ENCODE assay signal across 7 mouse cellular contexts in the genomic region with DNA sequence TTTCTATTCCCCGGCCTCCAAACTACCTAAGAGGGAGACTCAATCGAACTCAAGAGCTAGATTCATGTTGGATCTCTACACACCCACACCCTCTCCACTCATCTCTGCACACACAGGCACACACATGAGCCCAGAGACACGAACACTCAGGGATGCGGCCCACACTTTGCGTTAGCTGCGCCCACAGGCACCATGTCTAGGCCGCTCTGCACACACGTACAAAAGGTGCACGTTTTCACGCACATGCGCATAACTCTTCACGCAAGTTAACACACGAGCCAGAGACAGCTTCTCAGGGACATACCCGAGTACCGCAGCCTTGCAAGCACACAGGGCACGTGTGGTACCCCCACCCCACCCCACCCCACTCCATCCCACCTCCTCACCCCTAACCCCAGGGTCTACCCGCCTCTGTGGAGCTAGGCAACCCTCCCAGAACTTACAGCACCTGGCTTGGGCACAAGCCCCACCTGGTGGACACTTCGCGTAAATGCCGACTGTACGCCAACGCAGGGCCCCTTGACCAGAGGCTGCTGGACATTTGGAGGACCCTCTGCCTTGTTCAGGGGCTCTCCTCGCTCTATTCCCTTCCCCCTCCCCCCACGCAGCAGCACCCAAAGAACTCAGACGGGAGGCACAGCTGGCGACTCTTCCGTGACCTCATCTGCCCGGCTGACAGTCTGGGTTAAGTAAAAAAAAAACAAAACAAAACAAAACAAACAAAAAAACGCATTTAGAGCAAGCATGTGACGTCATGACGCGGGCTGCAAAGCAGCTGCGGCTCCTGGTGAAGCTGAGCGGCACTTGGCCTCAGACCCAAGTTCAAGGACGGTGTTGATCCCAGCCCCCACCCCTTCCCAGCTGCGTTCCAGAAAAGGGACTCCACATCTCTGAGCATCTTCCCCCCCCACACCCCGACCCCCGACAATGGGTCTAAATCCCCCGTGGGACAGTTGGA. TPM values are rescaled to one million over a fixed set of nuclear protein-coding genes. Genes with fewer than 3 reads are reported as not detected.
DNase-seq lines count a peak whose midpoint lies in the region; ATAC-seq and TF ChIP-seq lines count a peak whose summit lies in the region.

No protein-coding gene starts in this region.

- H3K9me3 ChIP-seq in E14TG2a.4 (ENCODE audit: low read length), result peaks cover 5% of the 10 kb centered on the region
- peaks cover 9% of the 10 kb centered on the region for H3K9me3 ChIP-seq in embryonic facial prominence, embryonic 10.5 days
- peaks cover 10% of the 10 kb centered on the region for H3K9me3 ChIP-seq in heart, embryonic 12.5 days (replicated peaks)
- no peaks in the 10 kb centered on the region for H3K9me3 ChIP-seq in kidney, postnatal 0 days (replicated peaks; ENCODE audit: low read length)

- peaks cover 68% of the 10 kb centered on the region for H3K4me1 ChIP-seq in E14TG2a.4 (replicated peaks; ENCODE audit: low read depth, low read length)
- peaks cover 44% of the 10 kb centered on the region for H3K4me1 ChIP-seq in embryonic facial prominence, embryonic 10.5 days
- peaks cover 49% of the 10 kb centered on the region for H3K4me1 ChIP-seq in heart, embryonic 12.5 days (replicated peaks)
- no peaks in the 10 kb centered on the region; the same call in 1 of the 2 replicates for H3K4me1 ChIP-seq in kidney, postnatal 0 days (replicated peaks; ENCODE audit: insufficient read depth, low read length)

- H3K4me2 ChIP-seq in heart, embryonic 12.5 days, result peak overlapping the region; percentile 59
- peak overlapping the region; percentile 68 for H3K4me2 ChIP-seq in kidney, postnatal 0 days (ENCODE audit: low read length)

- H3K27me3 ChIP-seq in E14TG2a.4 (ENCODE audit: insufficient read depth, low read length), result no peaks in the 10 kb centered on the region
- H3K27me3 ChIP-seq in embryonic facial prominence, embryonic 10.5 days (replicated peaks; ENCODE audit: low read depth, poor library complexity, severe bottlenecking), result peaks cover 16% of the 10 kb centered on the region
- peaks cover under 1% of the 10 kb centered on the region; the same call in 1 of the 2 replicates for H3K27me3 ChIP-seq in heart, embryonic 12.5 days (replicated peaks)
- H3K27me3 ChIP-seq in kidney, postnatal 0 days (ENCODE audit: insufficient read depth, low read length), result no peaks in the 10 kb centered on the region

- peak overlapping the region; percentile 43 for H3K4me3 ChIP-seq in E14TG2a.4 (replicated peaks; ENCODE audit: low read length)
- peak overlapping the region; percentile 44 for H3K4me3 ChIP-seq in embryonic facial prominence, embryonic 10.5 days
- H3K4me3 ChIP-seq in heart, embryonic 12.5 days, result peak overlapping the region; percentile 25
- peak overlapping the region; percentile 26 for H3K4me3 ChIP-seq in kidney, postnatal 0 days (replicated peaks; ENCODE audit: low read depth, low read length)

- H3K36me3 ChIP-seq in E14TG2a.4 (ENCODE audit: insufficient read depth, low read length), result no peaks in the 10 kb centered on the region
- H3K36me3 ChIP-seq in embryonic facial prominence, embryonic 10.5 days (replicated peaks), result no peaks in the 10 kb centered on the region
- H3K36me3 ChIP-seq in heart, embryonic 12.5 days, result peaks cover 3% of the 10 kb centered on the region
- H3K36me3 ChIP-seq in kidney, postnatal 0 days (ENCODE audit: insufficient read depth, low read length), result no peaks in the 10 kb centered on the region

- peak overlapping the region; percentile 63; the same call in 1 of the 2 replicates for H3K9ac ChIP-seq in heart, embryonic 12.5 days
- peak overlapping the region; percentile 51 for H3K9ac ChIP-seq in kidney, postnatal 0 days (ENCODE audit: low read depth, low read length)

- 28% methylated on average over 39 of the region's 39 CpGs for WGBS in embryonic facial prominence, embryonic 10.5 days
- WGBS in heart, embryonic 12.5 days, result 26% methylated on average over 39 of the region's 39 CpGs
- 27% methylated on average over 38 of the region's 39 CpGs for WGBS in kidney, postnatal 0 days

- peak; percentile 70 for TF ChIP-seq CTCF in E14TG2a.4 (conservative IDR thresholded peaks at IDR 0.05; ENCODE audit: low read length)
- TF ChIP-seq CTCF in kidney, postnatal 0 days (IDR thresholded peaks at IDR 0.05; ENCODE audit: low read depth), result peak; percentile 87

- ATAC-seq in heart, embryonic 12.5 days (ENCODE audit: insufficient number of reproducible peaks, low FRiP score), result no peak
- peak; percentile 54; the same call in 1 of the 2 replicates for ATAC-seq in kidney, postnatal 0 days (replicated peaks; ENCODE audit: low FRiP score, low read depth)

- peak; percentile 48 to 53 for DNase-seq in adrenal gland, adult 18-20 months (ENCODE audit: low spot score in 2 of 2)
- DNase-seq in embryonic facial prominence, embryonic 10.5 days (ENCODE audit: low spot score), result peak; percentile 84
- peak; percentile 86 for DNase-seq in kidney, postnatal 0 days (ENCODE audit: low spot score)
- peak; percentile 60 to 73 for DNase-seq in lung, postnatal 4 days
- DNase-seq in retina, postnatal 7 days (ENCODE audit: low read depth, low spot score), result peak; percentile 51

- peak overlapping the region; percentile 49 for H3K27ac ChIP-seq in embryonic facial prominence, embryonic 10.5 days (replicated peaks)
- H3K27ac ChIP-seq in heart, embryonic 12.5 days (ENCODE audit: poor library complexity, severe bottlenecking), result no peak overlapping the region
- H3K27ac ChIP-seq in kidney, postnatal 0 days, result no peak overlapping the region

RNA-seq across cellular contexts. Expression of gene Cux2, which starts 9.4 kb away (rescaled TPM):
- 10 to 100 TPM; 11.4 to 15.0 TPM for total RNA-seq in adrenal gland, adult 18-20 months (2021)
- polyA plus RNA-seq in embryonic facial prominence, embryonic 10.5 days (2016; fragmentation: Nextera tagmentation; extraction: Ambion mirVana), result 4.9 and 5.1 TPM in 2 replicates
- 7.6 and 10.1 TPM in 2 replicates for polyA plus RNA-seq in heart, embryonic 12.5 days (2016; fragmentation: Nextera tagmentation; extraction: Ambion mirVana)
- 5.1 and 5.9 TPM in 2 replicates for polyA plus RNA-seq in kidney, postnatal 0 days (2015; fragmentation: Nextera tagmentation; extraction: Ambion mirVana)

RNA-seq across cellular contexts. Expression of gene Myl2, which starts 41.4 kb away (rescaled TPM):
- total RNA-seq in adrenal gland, adult 18-20 months (2021), result not detected
- 0.57 TPM in 1 of 2 replicates, not detected in the other for polyA plus RNA-seq in embryonic facial prominence, embryonic 10.5 days (2016; fragmentation: Nextera tagmentation; extraction: Ambion mirVana)
- polyA plus RNA-seq in heart, embryonic 12.5 days (2016; fragmentation: Nextera tagmentation; extraction: Ambion mirVana), result 7,161 and 7,647 TPM in 2 replicates
- polyA plus RNA-seq in kidney, postnatal 0 days (2015; fragmentation: Nextera tagmentation; extraction: Ambion mirVana), result 0.80 and 1.4 TPM in 2 replicates

Comparison
In these comparisons a context has a peak if more than half of its experiments do, and no peak if none do; other contexts are left out.
1. RNA of gene Myl2, which starts 41.4 kb away (polyA plus RNA-seq): 7,161 to 7,647 TPM in heart, embryonic 12.5 days; 0.80 to 1.4 TPM in kidney, postnatal 0 days and 0.57 TPM in embryonic facial prominence, embryonic 10.5 days; every median in the first group is over 1,000 times any median in the second.
2. Peak in every context shown above with its lines, with median percentiles within 50 percentile points of each other: H3K4me3 ChIP-seq and DNase-seq.